Mouse (Mus musculus): ENCODE measurements around the gene Clec2l.

The Clec2l gene

GRCm38 (mm10) chr6:38662714-38663615 is at the start of gene Clec2l:
Gene Clec2l, plus strand, starts transcription at chr6:38663069.
- DNase-seq (ENCODE audit: low read depth, low spot score): no peak

- DNase-seq (ENCODE audit: low read depth, low spot score): no peak
Observed at GRCm38 (mm10) chr6:38622406-38622805, 40.5 kb upstream of the Clec2l start.

GRCm38 (mm10) chr6:38623457-38623856 is 39.4 kb upstream of the Clec2l start:
- no peak for DNase-seq (ENCODE audit: low read depth, low spot score)

GRCm38 (mm10) chr6:38624439-38624838 is 38.4 kb upstream of the Clec2l start:
- no peak for DNase-seq (ENCODE audit: low read depth, low spot score)

GRCm38 (mm10) chr6:38626086-38626485 is 36.8 kb upstream of the Clec2l start:
- no peak for DNase-seq (ENCODE audit: low read depth, low spot score)

- no peak for DNase-seq (ENCODE audit: low read depth, low spot score)
Observed at GRCm38 (mm10) chr6:38627081-38627480, 35.8 kb upstream of the Clec2l start.

GRCm38 (mm10) chr6:38627486-38627885 is 35.4 kb upstream of the Clec2l start:
- no peak for DNase-seq (ENCODE audit: low read depth, low spot score)

GRCm38 (mm10) chr6:38629556-38629955 is 33.3 kb upstream of the Clec2l start:
- DNase-seq (ENCODE audit: low read depth, low spot score): no peak

GRCm38 (mm10) chr6:38632826-38633225 is 30.0 kb upstream of the Clec2l start:
- no peak for DNase-seq (ENCODE audit: low read depth, low spot score)

- no peak for DNase-seq (ENCODE audit: low read depth, low spot score)
Observed at GRCm38 (mm10) chr6:38634461-38634860, 28.4 kb upstream of the Clec2l start.

GRCm38 (mm10) chr6:38635941-38636851 is 26.7 kb upstream of the Clec2l start:
- peak; percentile 39 for DNase-seq (ENCODE audit: low read depth, low spot score)

GRCm38 (mm10) chr6:38636852-38637618 is 25.8 kb upstream of the Clec2l start, which contains the start of gene Klrg2:
Gene Klrg2, minus strand, starts transcription at chr6:38637242.
- peak; percentile 26 for DNase-seq (ENCODE audit: low read depth, low spot score)

GRCm38 (mm10) chr6:38640401-38640800 is 22.5 kb upstream of the Clec2l start:
- no peak for DNase-seq (ENCODE audit: low read depth, low spot score)

- no peak for DNase-seq (ENCODE audit: low read depth, low spot score)
Observed at GRCm38 (mm10) chr6:38641228-38641627, 21.6 kb upstream of the Clec2l start.

GRCm38 (mm10) chr6:38641645-38642044 is 21.2 kb upstream of the Clec2l start:
- no peak for DNase-seq (ENCODE audit: low read depth, low spot score)

- DNase-seq (ENCODE audit: low read depth, low spot score): no peak
Observed at GRCm38 (mm10) chr6:38642593-38642992, 20.3 kb upstream of the Clec2l start.

GRCm38 (mm10) chr6:38643039-38643438 is 19.8 kb upstream of the Clec2l start:
- no peak for DNase-seq (ENCODE audit: low read depth, low spot score)

GRCm38 (mm10) chr6:38649545-38649944 is 13.3 kb upstream of the Clec2l start:
- peak; percentile 66 for DNase-seq (ENCODE audit: low read depth, low spot score)

- DNase-seq (ENCODE audit: low read depth, low spot score): peak; percentile 72
Observed at GRCm38 (mm10) chr6:38650263-38650937, 12.5 kb upstream of the Clec2l start.

GRCm38 (mm10) chr6:38661626-38662025 is 1.2 kb upstream of the Clec2l start:
- DNase-seq (ENCODE audit: low read depth, low spot score): no peak

- DNase-seq (ENCODE audit: low read depth, low spot score): peak; percentile 67
Observed at GRCm38 (mm10) chr6:38669580-38669979, 6.7 kb downstream of the Clec2l start.
